Mouse (Mus musculus): ENCODE measurements around the gene Lin28b. TPM values are rescaled to one million over a fixed set of nuclear protein-coding genes. Genes with fewer than 3 reads are reported as not detected.

Lin28b gene
- total RNA-seq, 2 experiments from 2014 or later: 0.10 TPM; not detected in 1

Other genes with a start within 250 kb of the Lin28b start
- gene Bves, start 150.6 kb downstream of the Lin28b start, total RNA-seq (2021): under 1 TPM; 0.20 to 0.26 TPM
- 10 to 100 TPM in 1 of 2 experiments, 1 to 10 TPM in 1; 8.7 to 10.0 TPM for gene Hace1, start 91.4 kb upstream of the Lin28b start, total RNA-seq (2021)